Mouse (Mus musculus) liver, adult 10 weeks (tissue): ENCODE results near the gene Fap. TPM values are rescaled to one million over a fixed set of nuclear protein-coding genes. Genes with fewer than 3 reads are reported as not detected.

ENCODE experiments used
- polyA plus RNA-seq: library from polyadenylated mRNA; stranded (reverse); fragments of 350-450 nt; fragmentation: Illumina TruSeq; extraction: RNeasy Lipid Tissue Mini Kit (QIAGEN cat#74804); gene quantifications from one replicate; pipeline ENCODE4 v1.2.3, GENCODE M21; 2014; ENCODE audit warnings: low read depth, low replicate concordance

Fap gene
- polyA plus RNA-seq = 0.21 TPM

DNA sequence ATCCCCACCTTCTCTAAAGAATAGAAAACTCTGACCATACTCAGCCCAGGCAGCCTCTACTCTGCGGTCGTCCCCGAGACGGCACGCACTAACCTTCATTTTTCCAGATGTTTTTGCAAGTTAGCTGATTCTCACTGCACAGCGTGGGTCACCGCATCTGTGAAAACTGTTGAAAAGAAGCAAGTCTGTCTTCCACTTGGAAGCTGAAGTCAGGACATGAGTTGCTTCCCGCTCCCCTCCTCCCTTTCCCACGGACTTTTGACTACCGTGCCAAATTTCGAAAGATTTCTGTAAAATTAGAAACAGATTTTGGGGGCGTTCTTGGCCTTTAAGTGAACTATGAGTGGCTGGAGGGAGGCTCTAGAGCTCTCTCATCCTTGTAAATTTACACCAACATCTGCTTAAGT, at the start of gene Fap:
Gene Fap (minus strand): TSS at position 323 of the 407 bp plus-strand sequence.

DNA sequence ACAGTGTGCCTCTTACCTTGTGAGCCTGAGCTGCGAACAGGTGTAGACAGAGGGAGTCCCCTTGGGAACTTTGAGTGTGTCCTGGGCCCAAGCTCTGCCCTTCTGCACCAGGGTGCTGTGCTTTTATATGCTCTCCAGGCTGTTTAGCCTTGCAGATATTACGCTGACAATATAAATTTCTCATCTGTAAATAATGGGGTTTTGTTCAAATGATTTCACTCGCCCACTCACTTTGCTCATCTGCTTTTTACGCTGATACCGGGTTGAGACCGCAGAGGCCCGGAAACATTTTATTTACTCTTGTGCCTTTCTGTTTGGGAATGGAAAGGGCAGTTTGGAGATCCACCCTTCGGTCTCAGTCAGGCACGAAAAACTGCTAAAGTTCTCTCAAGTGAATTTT, 90.3 kb downstream of the Fap start, which contains the start of gene Gcg:
Gene Gcg (minus strand): TSS at position 101 of the 400 bp plus-strand sequence.

Other genes starting within 250 kb of the Fap start
- 149 TPM for gene Dpp4, start 161.8 kb downstream of the Fap start, polyA plus RNA-seq
- gene Gcg, start 90.4 kb downstream of the Fap start, polyA plus RNA-seq = not detected
- gene Ifih1, start 72.2 kb upstream of the Fap start, polyA plus RNA-seq = 38.7 TPM
- gene Gca, start 90.2 kb upstream of the Fap start, polyA plus RNA-seq = 11.2 TPM